Mouse (Mus musculus) megakaryocyte, embryonic 14.5 days (primary cell): ENCODE measurements around the gene Bhlha9.

Source experiments
- FLI1 ChIP-seq: IDR thresholded peaks from 2 replicates; pipeline ENCODE4 v1.6.1; 2012; ENCODE audit warnings: low read length, inconsistent platforms, mixed read lengths
- GATA1 ChIP-seq: IDR thresholded peaks from 3 replicates; pipeline ENCODE4 v1.6.1; 2012; ENCODE audit warnings: mixed read lengths, low read length, inconsistent platforms, borderline replicate concordance

- TF ChIP-seq GATA1 (no peak), FLI1 (no peak)
These were observed 48.9 kb upstream of the Bhlha9 start for GRCm38 (mm10) chr11:76623206-76623961.
